ENCODE assay signal across 11 mouse cellular contexts in the genomic region with DNA sequence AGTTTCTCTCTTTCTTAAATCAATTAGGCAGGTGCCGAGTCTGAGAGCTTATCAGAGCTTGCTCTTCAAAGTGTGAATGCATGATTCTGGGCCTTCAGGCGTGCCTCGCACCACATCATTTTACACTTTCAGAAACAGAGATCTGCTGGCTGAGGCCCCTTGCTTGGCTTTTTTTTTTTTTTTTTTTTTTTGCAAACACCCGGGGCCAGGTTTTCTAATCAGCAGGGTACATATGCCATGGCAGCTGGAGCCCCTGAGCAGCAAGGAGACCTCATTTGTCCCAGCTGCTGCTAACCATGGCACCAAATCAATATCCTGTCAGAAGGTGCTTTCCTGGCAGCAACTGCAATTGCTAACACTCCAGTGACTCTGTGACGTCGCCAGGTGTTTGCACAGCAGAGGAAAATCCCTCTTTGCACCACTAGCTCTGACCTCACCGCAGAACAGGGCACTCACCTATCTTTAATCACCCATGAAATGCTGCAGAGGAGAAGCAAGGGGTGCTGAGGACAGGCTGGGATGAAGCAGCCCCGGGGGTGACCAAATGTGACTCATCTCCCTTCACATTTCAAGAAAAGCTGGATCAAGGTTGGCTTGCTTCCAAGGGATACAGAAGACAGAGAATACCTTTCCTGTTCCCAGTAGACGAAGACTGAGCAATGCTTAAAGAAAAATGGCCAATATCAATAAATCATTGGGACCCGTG.
DNase-seq lines count a peak whose midpoint lies in the region; ATAC-seq and TF ChIP-seq lines count a peak whose summit lies in the region.
"Had no signal": no experiment of that assay in that cellular context is flagged by ENCODE, and none has a peak within 500 bp of the region (broad histone marks: within the 10 kb centered on the region; RNA-seq: fewer than 3 reads in every experiment).

No protein-coding gene starts in this region.

- H3K27me3 ChIP-seq in limb, embryonic 11.5 days (ENCODE audit: control insufficient read depth, insufficient read depth, low read length), result no peaks in the 10 kb centered on the region
- no peaks in the 10 kb centered on the region for H3K27me3 ChIP-seq in limb, embryonic 10.5 days (ENCODE audit: low read depth, poor library complexity, severe bottlenecking)
- H3K27me3 ChIP-seq in liver, postnatal 0 days (ENCODE audit: insufficient read depth, low read length), result no peaks in the 10 kb centered on the region
- H3K27me3 ChIP-seq: limb, embryonic 15.5 days had no signal

- H3K36me3 ChIP-seq in limb, embryonic 11.5 days (ENCODE audit: control insufficient read depth, insufficient read depth, low read length), result no peaks in the 10 kb centered on the region
- H3K36me3 ChIP-seq in limb, embryonic 10.5 days, result no peaks in the 10 kb centered on the region
- H3K36me3 ChIP-seq in liver, postnatal 0 days (replicated peaks; ENCODE audit: insufficient read depth, low read length), result no peaks in the 10 kb centered on the region
- H3K36me3 ChIP-seq: limb, embryonic 15.5 days had no signal

- 56% methylated on average over 10 of the region's 10 CpGs for WGBS in limb, embryonic 11.5 days
- WGBS in limb, embryonic 10.5 days, result 69% methylated on average over 10 of the region's 10 CpGs
- 46% methylated on average over 10 of the region's 10 CpGs for WGBS in liver, postnatal 0 days (ENCODE audit: insufficient replicate concordance)

- no peak overlapping the region for H3K27ac ChIP-seq in limb, embryonic 11.5 days (replicated peaks; ENCODE audit: low read depth, low read length)
- no peak overlapping the region for H3K27ac ChIP-seq in limb, embryonic 10.5 days
- H3K27ac ChIP-seq in liver, postnatal 0 days (ENCODE audit: low read depth), result no peak overlapping the region
- H3K27ac ChIP-seq: gastrocnemius, adult 2 months; limb, embryonic 15.5 days had no signal

- no peak overlapping the region for H3K4me2 ChIP-seq in limb, embryonic 11.5 days (ENCODE audit: low read depth, severe bottlenecking)
- H3K4me2 ChIP-seq in liver, postnatal 0 days (ENCODE audit: low read depth, low read length), result no peak overlapping the region
- H3K4me2 ChIP-seq: limb, embryonic 15.5 days had no signal

- no peak for TF ChIP-seq CTCF in liver, postnatal 0 days (IDR thresholded peaks at IDR 0.05; ENCODE audit: low read depth)

- no peak overlapping the region for H3K9ac ChIP-seq in limb, embryonic 11.5 days (ENCODE audit: low read length)
- H3K9ac ChIP-seq in liver, postnatal 0 days (replicated peaks), result no peak overlapping the region
- H3K9ac ChIP-seq: limb, embryonic 15.5 days had no signal

- 0 out of 2 replicates have a peak, but pooled peaks have one; percentile 35 for ATAC-seq in limb, embryonic 11.5 days (ENCODE audit: insufficient number of reproducible peaks, low FRiP score, low TSS enrichment, low read depth)
- peak; percentile 88 for ATAC-seq in liver, postnatal 0 days
- ATAC-seq in inflammation-experienced regulatory T-cells, adult 6 months, result no peak

- no peak overlapping the region for H3K4me3 ChIP-seq in limb, embryonic 11.5 days (ENCODE audit: low read depth, low read length)
- no peak overlapping the region for H3K4me3 ChIP-seq in limb, embryonic 10.5 days
- H3K4me3 ChIP-seq in liver, postnatal 0 days (ENCODE audit: low read depth, low read length), result no peak overlapping the region
- H3K4me3 ChIP-seq: gastrocnemius, adult 2 months; limb, embryonic 15.5 days had no signal

- no peaks in the 10 kb centered on the region for H3K4me1 ChIP-seq in limb, embryonic 11.5 days (ENCODE audit: control insufficient read depth, insufficient read depth, low read length)
- no peaks in the 10 kb centered on the region for H3K4me1 ChIP-seq in limb, embryonic 10.5 days
- H3K4me1 ChIP-seq in liver, postnatal 0 days (ENCODE audit: insufficient read depth), result no peaks in the 10 kb centered on the region
- H3K4me1 ChIP-seq: limb, embryonic 15.5 days had no signal

- no peaks in the 10 kb centered on the region for H3K9me3 ChIP-seq in limb, embryonic 11.5 days (ENCODE audit: control insufficient read depth, low read length)
- H3K9me3 ChIP-seq in limb, embryonic 10.5 days (replicated peaks), result no peaks in the 10 kb centered on the region
- H3K9me3 ChIP-seq in liver, postnatal 0 days (ENCODE audit: low read length), result no peaks in the 10 kb centered on the region
- H3K9me3 ChIP-seq: limb, embryonic 15.5 days had no signal

- TF ChIP-seq EP300 in liver, postnatal 0 days (IDR thresholded peaks at IDR 0.05; ENCODE audit: low read depth), result no peak

- peak; percentile 7 for DNase-seq in adrenal gland, postnatal 10 days
- no peak for DNase-seq in adrenal gland, adult 8-10 months
- DNase-seq in limb, embryonic 11.5 days (ENCODE audit: low spot score), result no peak
- DNase-seq in limb, embryonic 10.5 days (ENCODE audit: low spot score), result no peak
- peak; percentile 80 to 81 for DNase-seq in cerebellum, postnatal 10 days
- peak; percentile 51 for DNase-seq in liver, postnatal 0 days
- DNase-seq in thymus, postnatal 0 days (ENCODE audit: low spot score), result no peak
- DNase-seq: gastrocnemius, adult 2 months; right cerebral cortex, adult 18-20 months had no signal

Comparison
In these comparisons a context has a peak if more than half of its experiments do, and no peak if none do; other contexts are left out.
1. DNase-seq: peak in adrenal gland, postnatal 10 days (single experiment), cerebellum, postnatal 10 days (2 of 2) and liver, postnatal 0 days (single experiment); none in adrenal gland, adult 8-10 months (single experiment), limb, embryonic 11.5 days (single experiment), limb, embryonic 10.5 days (single experiment) and thymus, postnatal 0 days (single experiment).